Mouse (Mus musculus): ENCODE data around the gene Sipa1l2.
A peak's percentile ranks its signal among the peaks of the same experiment; 100 is the strongest.
"Not testable (repeated sequence)": the region's sequence is repeated elsewhere in the genome, so short reads cannot be mapped to it uniquely, and the experiment has no call there.

Sipa1l2 gene

GRCm38 (mm10) chr8:125447543-125447942 lies 122.1 kb downstream of the Sipa1l2 start:
- DNase-seq, result no peak

GRCm38 (mm10) chr8:125446236-125446635 lies 123.4 kb downstream of the Sipa1l2 start:
- DNase-seq, result no peak

- peak; percentile 57 to 60 for DNase-seq
Observed at GRCm38 (mm10) chr8:125445225-125445609, 124.4 kb downstream of the Sipa1l2 start.

- DNase-seq, result peak; percentile 22 to 56
Observed at GRCm38 (mm10) chr8:125444457-125445224, 125.0 kb downstream of the Sipa1l2 start.

GRCm38 (mm10) chr8:125435320-125436100 lies 134.1 kb downstream of the Sipa1l2 start:
- DNase-seq, result no peak

GRCm38 (mm10) chr8:125434151-125434550 lies 135.5 kb downstream of the Sipa1l2 start:
- no peak for DNase-seq

- no peak for DNase-seq
Observed at GRCm38 (mm10) chr8:125431321-125431720, 138.3 kb downstream of the Sipa1l2 start.

- DNase-seq, result no peak
Observed at GRCm38 (mm10) chr8:125430796-125431195, 138.8 kb downstream of the Sipa1l2 start.

GRCm38 (mm10) chr8:125428979-125429690 lies 140.5 kb downstream of the Sipa1l2 start:
- no peak for DNase-seq

- DNase-seq, result peak; percentile 6 to 60
Observed at GRCm38 (mm10) chr8:125423861-125424260, 145.7 kb downstream of the Sipa1l2 start.

- no peak for DNase-seq
Observed at GRCm38 (mm10) chr8:125419202-125419830, 150.3 kb downstream of the Sipa1l2 start.

- DNase-seq, result peak; percentile 35 to 59
Observed at GRCm38 (mm10) chr8:125416146-125416545, 153.5 kb downstream of the Sipa1l2 start.

- peak; percentile 64 to 80 for DNase-seq
Observed at GRCm38 (mm10) chr8:125414651-125415050, 155.0 kb downstream of the Sipa1l2 start.

GRCm38 (mm10) chr8:125413001-125413909 lies 156.4 kb downstream of the Sipa1l2 start:
- no peak for DNase-seq

- DNase-seq, result no peak
Observed at GRCm38 (mm10) chr8:125410646-125411045, 159.0 kb downstream of the Sipa1l2 start.

- DNase-seq, result no peak
Observed at GRCm38 (mm10) chr8:125407672-125408071, 161.9 kb downstream of the Sipa1l2 start.

- peak in 1 of 2 experiments; percentile 20 for DNase-seq
Observed at GRCm38 (mm10) chr8:125406453-125406852, 163.2 kb downstream of the Sipa1l2 start.

GRCm38 (mm10) chr8:125401350-125401749 lies 168.3 kb downstream of the Sipa1l2 start:
- no peak for DNase-seq

GRCm38 (mm10) chr8:125397981-125398380 lies 171.6 kb downstream of the Sipa1l2 start:
- DNase-seq, result no peak

- not testable (repeated sequence) for DNase-seq
Observed at GRCm38 (mm10) chr8:125395682-125396081, 173.9 kb downstream of the Sipa1l2 start.

- no peak for DNase-seq
Observed at GRCm38 (mm10) chr8:125395032-125395431, 174.6 kb downstream of the Sipa1l2 start.

- no peak for DNase-seq
Observed at GRCm38 (mm10) chr8:125391685-125392084, 177.9 kb downstream of the Sipa1l2 start.
